Comparison of ENCODE assay signal across 8 mouse cellular contexts in the genomic region with DNA sequence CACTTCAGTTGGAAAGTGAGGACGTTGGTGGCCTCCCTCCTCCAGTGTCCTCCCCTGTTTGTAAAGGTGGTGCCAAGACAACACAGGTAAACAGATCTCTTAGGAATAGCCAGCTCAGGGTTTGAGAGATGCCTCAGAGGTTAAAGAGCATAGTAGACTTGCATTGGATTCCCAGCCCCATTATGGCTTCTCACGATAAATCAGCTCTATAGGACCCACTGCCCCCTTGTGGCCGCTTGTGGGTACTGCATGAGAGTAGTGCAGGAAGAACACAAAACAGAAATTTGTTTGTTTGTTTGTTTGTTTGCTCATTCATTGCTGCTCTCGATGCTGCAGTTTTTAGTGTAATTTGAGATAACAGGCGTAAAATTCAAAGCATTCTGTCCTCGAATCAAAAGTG.
DNase-seq lines count a peak whose midpoint lies in the region; ATAC-seq and TF ChIP-seq lines count a peak whose summit lies in the region.

No protein-coding gene starts in this region.

- no peak for ATAC-seq in forebrain, postnatal 0 days
- no peak for ATAC-seq in forebrain, embryonic 16.5 days

- no peaks in the 10 kb centered on the region for H3K27me3 ChIP-seq in forebrain, postnatal 0 days (ENCODE audit: insufficient read depth, low read length)
- no peaks in the 10 kb centered on the region for H3K27me3 ChIP-seq in forebrain, embryonic 16.5 days (replicated peaks; ENCODE audit: control insufficient read depth, insufficient read depth, low read length)

- no peak overlapping the region for H3K9ac ChIP-seq in forebrain, postnatal 0 days
- H3K9ac ChIP-seq in forebrain, embryonic 16.5 days (replicated peaks; ENCODE audit: low read depth, low read length), result no peak overlapping the region

- WGBS in forebrain, postnatal 0 days, result 31% methylated on average over 6 of the region's 6 CpGs
- WGBS in forebrain, embryonic 16.5 days, result 30% methylated on average over 6 of the region's 6 CpGs

- no peaks in the 10 kb centered on the region for H3K36me3 ChIP-seq in forebrain, postnatal 0 days (ENCODE audit: insufficient read depth)
- H3K36me3 ChIP-seq in forebrain, embryonic 16.5 days (ENCODE audit: control insufficient read depth, insufficient read depth), result no peaks in the 10 kb centered on the region

- H3K9me3 ChIP-seq in forebrain, postnatal 0 days (ENCODE audit: low read length), result no peaks in the 10 kb centered on the region
- H3K9me3 ChIP-seq in forebrain, embryonic 16.5 days (ENCODE audit: control insufficient read depth, low read length), result no peaks in the 10 kb centered on the region

- no peak overlapping the region for H3K4me2 ChIP-seq in forebrain, postnatal 0 days (ENCODE audit: low read depth)
- H3K4me2 ChIP-seq in forebrain, embryonic 16.5 days (ENCODE audit: low read length), result no peak overlapping the region

- no peak overlapping the region for H3K27ac ChIP-seq in forebrain, postnatal 0 days (ENCODE audit: low read depth, low read length)
- no peak overlapping the region for H3K27ac ChIP-seq in forebrain, embryonic 16.5 days (ENCODE audit: low read length)

- H3K4me3 ChIP-seq in forebrain, postnatal 0 days (ENCODE audit: low read depth, low read length), result no peak overlapping the region
- no peak overlapping the region for H3K4me3 ChIP-seq in forebrain, embryonic 16.5 days (replicated peaks; ENCODE audit: low read length)

- peak; percentile 81 for TF ChIP-seq CTCF in forebrain, postnatal 0 days (IDR thresholded peaks at IDR 0.05; ENCODE audit: low read depth)

- peak; percentile 60 for DNase-seq in forebrain, postnatal 0 days
- DNase-seq in right cerebral cortex, adult 18-20 months, result peak; percentile 23
- DNase-seq in right cerebral cortex, postnatal 25 days, result no peak
- peak; percentile 73 for DNase-seq in cerebellum, adult 9-10 months
- peak; percentile 69 for DNase-seq in heart, postnatal 4 days
- DNase-seq in lung, postnatal 14 days, result peak; percentile 65
- DNase-seq in spleen, postnatal 36 days (ENCODE audit: low spot score in 2 of 2), result peak; percentile 5 to 26

- no peaks in the 10 kb centered on the region for H3K4me1 ChIP-seq in forebrain, postnatal 0 days (ENCODE audit: insufficient read depth)
- H3K4me1 ChIP-seq in forebrain, embryonic 16.5 days (replicated peaks; ENCODE audit: control insufficient read depth, insufficient read depth, low read length), result no peaks in the 10 kb centered on the region
